Mouse (Mus musculus): Measurements from ENCODE around the gene Pkib. TPM values are rescaled to one million over a fixed set of nuclear protein-coding genes. Genes with fewer than 3 reads are reported as not detected.

Gene Pkib
- polyA plus RNA-seq, 1 experiment from 2014 or later, result 2.2 TPM

DNA sequence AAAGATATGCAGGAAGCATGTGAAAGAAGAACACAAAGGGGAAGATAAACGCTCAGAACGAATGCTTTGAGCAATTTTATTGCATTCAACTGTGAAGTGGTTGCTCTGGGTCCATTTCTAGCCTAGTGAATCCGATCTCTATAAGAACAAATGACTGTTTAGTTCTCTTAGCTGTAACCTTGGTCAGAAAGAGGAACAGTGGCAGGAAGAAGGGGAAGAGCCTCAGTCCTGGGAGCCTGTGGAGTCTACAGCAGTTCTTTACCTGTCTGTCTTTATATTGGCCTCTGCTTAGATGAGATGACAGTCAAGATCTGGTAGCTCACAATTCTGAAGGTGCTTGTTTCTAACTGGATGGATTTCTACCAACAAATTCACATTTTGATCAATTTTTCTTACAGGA lies 56.2 kb downstream of the Pkib start:
- H3K9ac ChIP-seq (ENCODE audit: low read length), result no peak overlapping the region
- no peaks in the 10 kb centered on the region for H3K27me3 ChIP-seq (replicated peaks; ENCODE audit: control insufficient read depth, insufficient read depth, low read length)
- H3K27ac ChIP-seq (ENCODE audit: low read depth), result no peak overlapping the region
- WGBS, result 73% methylated on average over 3 of the region's 3 CpGs
- no peaks in the 10 kb centered on the region for H3K36me3 ChIP-seq (ENCODE audit: control insufficient read depth, insufficient read depth, low read length)
- DNase-seq (ENCODE audit: low spot score) (no peak), ATAC-seq (replicated peaks; ENCODE audit: low FRiP score, low TSS enrichment, low read depth) (no peak)
- H3K4me2 ChIP-seq (ENCODE audit: low read length), result no peak overlapping the region
- no peaks in the 10 kb centered on the region for H3K9me3 ChIP-seq (ENCODE audit: control insufficient read depth, low read length)
- no peaks in the 10 kb centered on the region for H3K4me1 ChIP-seq (replicated peaks; ENCODE audit: control insufficient read depth, insufficient read depth, low read length)
- H3K4me3 ChIP-seq (ENCODE audit: low read depth, low read length), result no peak overlapping the region

DNA sequence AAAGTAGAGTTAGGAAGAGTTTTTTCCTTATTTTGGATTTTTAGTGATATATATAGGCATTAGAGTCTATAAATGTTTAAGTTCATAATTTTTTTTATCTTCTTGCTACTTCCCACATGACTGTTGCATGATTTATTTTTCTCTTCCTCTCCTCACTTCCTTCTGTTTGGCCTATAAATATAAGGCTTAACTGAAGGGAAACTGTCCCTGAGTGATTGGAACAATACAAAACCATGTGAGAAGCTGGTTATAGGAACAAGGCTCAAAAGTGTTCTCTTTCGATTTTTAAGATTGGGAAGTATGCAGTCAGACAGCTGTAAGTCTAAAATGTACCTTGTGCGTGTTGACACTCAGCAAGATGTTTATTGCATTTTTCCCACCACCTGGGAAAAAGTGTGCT lies 58.4 kb downstream of the Pkib start:
- 66% methylated on average over 2 of the region's 2 CpGs for WGBS
- no peak for DNase-seq (ENCODE audit: low spot score)
- H3K27me3 ChIP-seq (replicated peaks; ENCODE audit: control insufficient read depth, insufficient read depth, low read length), result no peaks in the 10 kb centered on the region
- no peaks in the 10 kb centered on the region for H3K9me3 ChIP-seq (ENCODE audit: control insufficient read depth, low read length)
- H3K4me2 ChIP-seq (ENCODE audit: low read length), result no peak overlapping the region
- no peaks in the 10 kb centered on the region for H3K36me3 ChIP-seq (ENCODE audit: control insufficient read depth, insufficient read depth, low read length)
- H3K4me3 ChIP-seq (ENCODE audit: low read depth, low read length), result no peak overlapping the region
- H3K9ac ChIP-seq (ENCODE audit: low read length), result no peak overlapping the region
- no peaks in the 10 kb centered on the region for H3K4me1 ChIP-seq (replicated peaks; ENCODE audit: control insufficient read depth, insufficient read depth, low read length)
- ATAC-seq (replicated peaks; ENCODE audit: low FRiP score, low TSS enrichment, low read depth), result no peak
- H3K27ac ChIP-seq (ENCODE audit: low read depth), result no peak overlapping the region

DNA sequence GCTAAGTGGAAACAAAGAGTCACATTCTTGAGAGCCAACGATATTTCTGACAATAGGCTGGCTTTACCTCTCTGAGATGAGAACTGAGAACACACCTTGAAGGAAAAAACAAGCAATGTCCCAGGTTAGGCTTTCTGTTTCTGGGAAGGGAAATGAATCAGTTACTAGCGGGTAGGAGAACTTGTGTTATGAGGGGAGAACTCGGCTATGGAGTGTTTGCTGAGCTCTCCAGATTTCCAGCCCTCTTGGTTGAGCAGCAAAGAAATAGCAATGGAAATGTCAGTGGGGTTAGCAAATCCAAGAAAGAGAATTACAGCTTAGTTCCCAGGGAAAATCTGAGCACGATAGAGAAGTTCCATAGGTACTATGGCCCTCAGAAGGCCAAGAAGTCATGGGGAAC lies 70.5 kb downstream of the Pkib start:
- Histone ChIP-seq H3K4me1 (replicated peaks; ENCODE audit: control insufficient read depth, insufficient read depth, low read length) (no peaks in the 10 kb centered on the region), H3K4me2 (ENCODE audit: low read length) (no peak overlapping the region), H3K27ac (ENCODE audit: low read depth) (no peak overlapping the region), H3K9ac (ENCODE audit: low read length) (no peak overlapping the region), H3K4me3 (ENCODE audit: low read depth, low read length) (no peak overlapping the region), H3K36me3 (ENCODE audit: control insufficient read depth, insufficient read depth, low read length) (no peaks in the 10 kb centered on the region), H3K27me3 (replicated peaks; ENCODE audit: control insufficient read depth, insufficient read depth, low read length) (no peaks in the 10 kb centered on the region), H3K9me3 (ENCODE audit: control insufficient read depth, low read length) (no peaks in the 10 kb centered on the region)
- DNase-seq (ENCODE audit: low spot score), result no peak
- ATAC-seq (replicated peaks; ENCODE audit: low FRiP score, low TSS enrichment, low read depth), result no peak
- WGBS, result 77% methylated on average over 4 of the region's 4 CpGs

DNA sequence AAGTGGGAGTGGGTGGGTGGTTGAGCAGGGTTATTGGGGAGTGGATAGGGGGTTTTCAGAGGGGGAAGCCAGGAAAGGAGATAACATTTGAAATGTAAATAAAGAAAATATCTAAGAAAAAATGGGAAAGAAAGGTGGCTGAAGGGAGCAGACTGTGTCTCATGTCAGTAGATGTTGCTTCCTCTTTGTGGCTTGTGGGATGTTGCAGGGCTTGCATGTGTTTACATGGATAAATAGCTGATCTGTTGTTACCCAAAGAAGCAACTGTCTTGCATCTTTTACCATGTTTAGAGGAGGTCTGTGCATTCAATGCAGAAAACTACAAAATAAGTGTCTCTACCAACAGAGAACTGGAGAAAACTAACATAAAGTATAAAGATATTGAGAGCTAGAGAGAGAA lies 89.3 kb downstream of the Pkib start:
- DNase-seq (ENCODE audit: low spot score), result no peak
- Histone ChIP-seq H3K36me3 (ENCODE audit: control insufficient read depth, insufficient read depth, low read length) (no peaks in the 10 kb centered on the region), H3K9me3 (ENCODE audit: control insufficient read depth, low read length) (no peaks in the 10 kb centered on the region), H3K4me3 (ENCODE audit: low read depth, low read length) (no peak overlapping the region), H3K4me1 (replicated peaks; ENCODE audit: control insufficient read depth, insufficient read depth, low read length) (no peaks in the 10 kb centered on the region), H3K27me3 (replicated peaks; ENCODE audit: control insufficient read depth, insufficient read depth, low read length) (no peaks in the 10 kb centered on the region), H3K4me2 (ENCODE audit: low read length) (no peak overlapping the region), H3K27ac (ENCODE audit: low read depth) (no peak overlapping the region), H3K9ac (ENCODE audit: low read length) (no peak overlapping the region)
- no peak for ATAC-seq (replicated peaks; ENCODE audit: low FRiP score, low TSS enrichment, low read depth)

DNA sequence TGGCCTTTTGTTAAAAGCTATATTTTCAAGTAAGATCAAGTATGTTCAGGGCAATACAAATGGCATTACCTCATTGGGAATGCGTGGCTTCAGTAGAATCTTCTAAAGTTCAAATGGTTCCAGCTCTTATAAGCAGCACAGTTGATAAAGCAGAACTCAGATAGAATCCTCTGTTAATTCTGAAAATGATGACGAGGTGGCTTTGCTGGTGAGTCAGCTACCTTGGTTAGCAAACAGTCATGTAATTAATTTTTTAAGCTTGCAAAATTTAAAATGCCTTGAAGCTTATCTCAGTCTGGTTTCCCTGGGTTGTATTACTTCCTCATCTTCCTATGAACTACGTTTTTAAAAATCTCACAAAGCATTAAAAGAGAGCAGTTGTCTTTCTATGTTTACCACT lies 90.6 kb downstream of the Pkib start:
- Histone ChIP-seq H3K4me1 (replicated peaks; ENCODE audit: control insufficient read depth, insufficient read depth, low read length) (no peaks in the 10 kb centered on the region), H3K27me3 (replicated peaks; ENCODE audit: control insufficient read depth, insufficient read depth, low read length) (no peaks in the 10 kb centered on the region), H3K4me3 (ENCODE audit: low read depth, low read length) (no peak overlapping the region), H3K36me3 (ENCODE audit: control insufficient read depth, insufficient read depth, low read length) (no peaks in the 10 kb centered on the region), H3K4me2 (ENCODE audit: low read length) (no peak overlapping the region), H3K27ac (ENCODE audit: low read depth) (no peak overlapping the region), H3K9me3 (ENCODE audit: control insufficient read depth, low read length) (no peaks in the 10 kb centered on the region), H3K9ac (ENCODE audit: low read length) (no peak overlapping the region)
- 68% methylated on average over 3 of the region's 3 CpGs for WGBS
- ATAC-seq (replicated peaks; ENCODE audit: low FRiP score, low TSS enrichment, low read depth) (no peak), DNase-seq (ENCODE audit: low spot score) (no peak)

DNA sequence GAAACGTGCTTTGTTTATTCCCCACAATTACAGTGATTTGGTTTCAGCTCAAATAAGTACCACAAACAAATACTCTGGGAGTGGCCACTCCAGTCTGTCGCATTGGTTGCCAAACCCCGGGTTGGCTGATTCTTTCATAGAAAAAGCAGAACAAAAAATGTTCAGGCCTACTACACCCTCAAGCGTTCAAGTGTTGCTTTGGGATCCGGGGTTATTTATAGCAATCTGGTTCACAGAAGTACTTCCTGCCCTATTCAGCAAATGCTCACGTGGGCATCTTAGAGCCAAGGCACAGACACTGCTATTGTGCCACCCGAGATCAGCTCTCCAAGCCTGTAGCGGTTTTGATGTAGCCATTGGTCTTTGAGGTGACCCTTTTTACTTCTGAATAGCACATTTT lies 95.9 kb downstream of the Pkib start:
- Histone ChIP-seq H3K27ac (ENCODE audit: low read depth) (no peak overlapping the region), H3K4me1 (replicated peaks; ENCODE audit: control insufficient read depth, insufficient read depth, low read length) (no peaks in the 10 kb centered on the region), H3K9me3 (ENCODE audit: control insufficient read depth, low read length) (no peaks in the 10 kb centered on the region), H3K27me3 (replicated peaks; ENCODE audit: control insufficient read depth, insufficient read depth, low read length) (no peaks in the 10 kb centered on the region), H3K4me3 (ENCODE audit: low read depth, low read length) (no peak overlapping the region), H3K36me3 (ENCODE audit: control insufficient read depth, insufficient read depth, low read length) (no peaks in the 10 kb centered on the region), H3K9ac (ENCODE audit: low read length) (no peak overlapping the region), H3K4me2 (ENCODE audit: low read length) (no peak overlapping the region)
- DNase-seq (ENCODE audit: low spot score) (no peak), ATAC-seq (replicated peaks; ENCODE audit: low FRiP score, low TSS enrichment, low read depth) (no peak)
- WGBS, result 79% methylated on average over 8 of the region's 8 CpGs

DNA sequence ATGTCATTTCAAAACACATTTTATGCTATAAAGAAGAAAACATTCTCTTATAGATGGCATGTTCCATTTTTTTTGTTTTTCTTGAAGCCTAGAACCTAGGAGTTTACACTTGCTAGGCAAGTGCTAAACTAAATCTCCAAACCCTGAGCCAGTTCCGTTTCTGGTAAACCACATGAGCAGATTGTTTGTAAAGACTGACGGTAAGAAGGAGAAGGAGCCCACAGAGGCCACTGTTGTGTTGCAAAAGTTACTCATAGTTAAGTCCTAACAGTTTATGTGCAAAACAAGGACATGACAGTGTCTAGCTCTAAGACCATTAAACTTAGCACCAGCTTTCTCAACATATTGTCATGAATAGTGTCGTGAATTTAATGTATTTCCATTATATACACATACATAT lies 99.9 kb downstream of the Pkib start:
- H3K27ac ChIP-seq (ENCODE audit: low read depth), result no peak overlapping the region
- H3K9me3 ChIP-seq (ENCODE audit: control insufficient read depth, low read length), result no peaks in the 10 kb centered on the region
- H3K9ac ChIP-seq (ENCODE audit: low read length), result no peak overlapping the region
- H3K4me1 ChIP-seq (replicated peaks; ENCODE audit: control insufficient read depth, insufficient read depth, low read length), result no peaks in the 10 kb centered on the region
- H3K36me3 ChIP-seq (ENCODE audit: control insufficient read depth, insufficient read depth, low read length), result no peaks in the 10 kb centered on the region
- 74% methylated on average over 3 of the region's 3 CpGs for WGBS
- no peak for DNase-seq (ENCODE audit: low spot score)
- no peak for ATAC-seq (replicated peaks; ENCODE audit: low FRiP score, low TSS enrichment, low read depth)
- no peaks in the 10 kb centered on the region for H3K27me3 ChIP-seq (replicated peaks; ENCODE audit: control insufficient read depth, insufficient read depth, low read length)
- H3K4me2 ChIP-seq (ENCODE audit: low read length), result no peak overlapping the region
- H3K4me3 ChIP-seq (ENCODE audit: low read depth, low read length), result no peak overlapping the region

DNA sequence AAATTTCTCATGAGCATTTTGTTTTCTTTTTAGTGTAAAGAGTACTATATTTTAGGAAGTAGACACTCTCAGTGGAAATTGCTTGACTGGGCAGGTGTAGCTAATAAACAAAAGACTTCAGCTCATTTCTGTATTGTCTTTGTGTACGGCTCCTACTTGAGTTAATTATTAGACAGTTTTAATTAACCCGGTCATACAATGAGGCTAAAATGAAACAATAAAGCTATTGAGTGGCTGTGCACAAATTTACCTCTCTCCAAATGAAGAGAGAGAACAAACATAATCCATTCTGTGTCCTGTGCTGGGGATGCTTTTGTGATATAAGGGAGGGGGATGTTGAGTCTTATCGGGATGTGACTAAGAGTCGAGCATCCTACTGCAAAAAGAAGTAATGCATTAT lies 109.0 kb downstream of the Pkib start:
- Histone ChIP-seq H3K9ac (ENCODE audit: low read length) (no peak overlapping the region), H3K27ac (ENCODE audit: low read depth) (no peak overlapping the region), H3K27me3 (replicated peaks; ENCODE audit: control insufficient read depth, insufficient read depth, low read length) (no peaks in the 10 kb centered on the region), H3K4me1 (replicated peaks; ENCODE audit: control insufficient read depth, insufficient read depth, low read length) (no peaks in the 10 kb centered on the region), H3K4me3 (ENCODE audit: low read depth, low read length) (no peak overlapping the region), H3K4me2 (ENCODE audit: low read length) (no peak overlapping the region), H3K9me3 (ENCODE audit: control insufficient read depth, low read length) (no peaks in the 10 kb centered on the region), H3K36me3 (ENCODE audit: control insufficient read depth, insufficient read depth, low read length) (no peaks in the 10 kb centered on the region)
- WGBS, result 70% methylated on average over 4 of the region's 4 CpGs
- ATAC-seq (replicated peaks; ENCODE audit: low FRiP score, low TSS enrichment, low read depth) (no peak), DNase-seq (ENCODE audit: low spot score) (no peak)

DNA sequence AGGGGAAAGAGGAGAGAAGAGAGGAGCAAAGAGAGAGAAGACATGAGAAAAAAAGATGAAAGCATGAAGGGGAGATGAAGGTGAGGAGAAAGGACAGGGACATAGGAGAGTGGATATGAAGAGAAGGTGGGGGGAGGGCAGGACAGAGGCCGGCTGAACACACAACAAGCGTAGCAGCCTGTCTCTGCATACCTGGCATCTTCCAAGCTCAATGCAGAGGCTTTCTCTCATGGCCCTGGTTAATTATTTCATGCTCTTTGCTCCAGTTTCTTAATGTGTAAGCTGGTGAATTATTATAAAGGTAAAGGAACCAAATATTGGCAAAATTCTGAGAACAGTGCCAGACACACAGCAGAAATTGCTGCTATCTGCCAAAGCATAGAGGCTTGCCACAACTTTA lies 109.6 kb downstream of the Pkib start:
- Histone ChIP-seq H3K4me3 (ENCODE audit: low read depth, low read length) (no peak overlapping the region), H3K4me1 (replicated peaks; ENCODE audit: control insufficient read depth, insufficient read depth, low read length) (no peaks in the 10 kb centered on the region), H3K27me3 (replicated peaks; ENCODE audit: control insufficient read depth, insufficient read depth, low read length) (no peaks in the 10 kb centered on the region), H3K9me3 (ENCODE audit: control insufficient read depth, low read length) (no peaks in the 10 kb centered on the region), H3K36me3 (ENCODE audit: control insufficient read depth, insufficient read depth, low read length) (no peaks in the 10 kb centered on the region), H3K9ac (ENCODE audit: low read length) (no peak overlapping the region), H3K27ac (ENCODE audit: low read depth) (no peak overlapping the region), H3K4me2 (ENCODE audit: low read length) (no peak overlapping the region)
- DNase-seq (ENCODE audit: low spot score) (no peak), ATAC-seq (replicated peaks; ENCODE audit: low FRiP score, low TSS enrichment, low read depth) (no peak)
- WGBS, result 65% methylated on average over 2 of the region's 2 CpGs

All from intestine, embryonic 14.5 days (tissue).